Mouse (Mus musculus) hindbrain, embryonic 14.5 days (tissue): ENCODE data around the gene Arl8a. TPM values are rescaled to one million over a fixed set of nuclear protein-coding genes. Genes with fewer than 3 reads are reported as not detected.
A peak's percentile ranks its signal among the peaks of the same experiment; 100 is the strongest.

Experiments
- ATAC-seq: fragments of 200-750 bp; cut with Nextera tagmentation; 2 replicates; pipeline ENCODE4 v1.8.0; 2017; ENCODE audit warnings: moderate number of reproducible peaks, mild to moderate bottlenecking, moderate TSS enrichment, moderate library complexity; ENCODE audit not compliant: low FRiP score
- DNase-seq: peaks from one replicate; pipeline ENCODE4 v3.0.0-alpha.2; 2015; ENCODE audit warnings: low spot score
- H3K27ac ChIP-seq: fragments of 300-500 bp; sonication (generic); 2 replicates; pipeline ENCODE4 v1.5.1; 2014; ENCODE audit warnings: mild to moderate bottlenecking, moderate library complexity
- H3K27me3 ChIP-seq: fragments of 300-500 bp; sonication (generic); 2 replicates; pipeline ENCODE4 v1.6.1; 2014; ENCODE audit warnings: mild to moderate bottlenecking, low read length, mixed read lengths; ENCODE audit not compliant: control insufficient read depth, insufficient read depth
- H3K36me3 ChIP-seq: fragments of 300-500 bp; sonication (generic); replicated peaks from 2 replicates; pipeline ENCODE4 v1.6.1; 2014; ENCODE audit not compliant: control insufficient read depth, insufficient read depth
- H3K4me1 ChIP-seq: fragments of 300-500 bp; sonication (generic); replicated peaks from 2 replicates; pipeline ENCODE4 v1.6.1; 2014; ENCODE audit warnings: antibody characterized with exemption, low read length, mixed read lengths; ENCODE audit not compliant: control insufficient read depth, insufficient read depth
- H3K4me2 ChIP-seq: fragments of 300-500 bp; sonication (generic); replicated peaks from 2 replicates; pipeline ENCODE4 v1.6.1; 2014; ENCODE audit warnings: mild to moderate bottlenecking, moderate library complexity
- H3K4me3 ChIP-seq: fragments of 300-500 bp; sonication (generic); replicated peaks from 2 replicates; pipeline ENCODE4 v1.5.1; 2014; ENCODE audit warnings: mild to moderate bottlenecking, low read length
- H3K9ac ChIP-seq: fragments of 300-500 bp; sonication (generic); 2 replicates; pipeline ENCODE4 v1.6.1; 2014
- H3K9me3 ChIP-seq: fragments of 300-500 bp; sonication (generic); 2 replicates; pipeline ENCODE4 v1.6.1; 2016; ENCODE audit warnings: low read length; ENCODE audit not compliant: control insufficient read depth
- WGBS: fragments of 180-500 bp; shearing (Covaris S2); extraction: QIAGEN DNeasy Blood & Tissue Kit; methylation state at CpG from one replicate; pipeline ENCODE4 v1.1.7; 2014; 5-methylcytosine and 5-hydroxymethylcytosine counted together
- polyA plus RNA-seq: library from polyadenylated mRNA; unstranded; fragments of >200 nt; fragmentation: Nextera tagmentation; extraction: Ambion mirVana; gene quantifications from 2 replicates; pipeline ENCODE4 v1.2.1, GENCODE M21; 2014

Arl8a gene
- polyA plus RNA-seq, 1 experiment from 2014 or later = 354 TPM

DNA sequence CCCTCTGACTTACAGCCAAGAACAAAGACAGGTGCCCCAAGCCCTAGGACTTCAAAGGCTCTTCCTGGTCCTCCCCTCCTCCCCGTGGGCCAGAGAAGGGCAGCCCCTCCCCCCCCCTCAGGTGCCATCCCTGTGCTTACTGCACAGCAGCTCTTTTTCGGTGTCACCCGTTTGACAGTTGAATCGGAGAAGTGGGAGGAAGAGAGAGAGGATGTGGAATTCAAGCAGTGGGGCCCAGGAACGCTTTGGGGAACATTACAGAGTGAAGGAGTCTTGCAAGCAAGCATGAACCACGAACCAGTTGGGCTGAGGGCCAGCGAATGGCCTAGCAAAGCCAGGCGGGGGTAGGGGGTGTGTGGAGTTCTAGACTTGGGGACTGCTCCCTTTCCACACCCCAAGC lies 15.1 kb upstream of the Arl8a start:
- ATAC-seq = no peak
- WGBS = 53% methylated on average over 8 of the region's 8 CpGs

DNA sequence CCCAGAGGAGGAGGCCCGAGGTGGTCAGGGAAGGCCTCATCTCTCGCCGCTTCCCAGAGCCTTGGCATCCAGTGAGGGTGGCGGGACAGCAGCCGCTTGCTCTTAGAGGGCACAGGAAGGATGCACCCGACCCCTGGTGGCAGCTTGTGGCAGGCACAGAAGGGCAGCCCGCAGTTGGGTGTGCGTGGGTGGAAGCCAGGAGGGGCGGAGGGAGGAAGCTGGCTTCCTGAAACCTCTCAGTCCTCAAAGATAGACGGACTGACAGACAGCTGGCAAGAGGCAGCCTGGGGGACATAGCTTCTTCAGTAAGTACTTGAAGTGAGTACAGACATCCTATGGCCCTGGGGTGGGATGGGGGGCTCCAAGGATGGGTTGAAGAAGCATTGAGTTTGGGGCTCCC lies 14.2 kb upstream of the Arl8a start, which contains the start of gene Ptpn7:
Gene Ptpn7 (plus strand): TSS at position 228 of the 400 bp plus-strand sequence.
- 34% methylated on average over 10 of the region's 10 CpGs for WGBS
- Histone ChIP-seq H3K9me3 (no peaks in the 10 kb centered on the region), H3K27me3 (no peaks in the 10 kb centered on the region), H3K4me1 (no peaks in the 10 kb centered on the region), H3K9ac (no peak within 1 kb of the TSS), H3K4me2 (no peak within 1 kb of the TSS), H3K36me3 (no peaks in the 10 kb centered on the region), H3K27ac (no peak within 1 kb of the TSS), H3K4me3 (no peak within 1 kb of the TSS)
- DNase-seq (no peak), ATAC-seq (no peak)

More for the DNA sequence above, 15.1 kb upstream of the Arl8a start:
- H3K4me3 ChIP-seq = no peak overlapping the region
- no peaks in the 10 kb centered on the region for H3K9me3 ChIP-seq
- no peak overlapping the region for H3K9ac ChIP-seq
- no peaks in the 10 kb centered on the region for H3K36me3 ChIP-seq
- no peak overlapping the region for H3K4me2 ChIP-seq
- no peaks in the 10 kb centered on the region for H3K4me1 ChIP-seq
- no peak for DNase-seq
- no peaks in the 10 kb centered on the region for H3K27me3 ChIP-seq
- no peak overlapping the region for H3K27ac ChIP-seq

DNA sequence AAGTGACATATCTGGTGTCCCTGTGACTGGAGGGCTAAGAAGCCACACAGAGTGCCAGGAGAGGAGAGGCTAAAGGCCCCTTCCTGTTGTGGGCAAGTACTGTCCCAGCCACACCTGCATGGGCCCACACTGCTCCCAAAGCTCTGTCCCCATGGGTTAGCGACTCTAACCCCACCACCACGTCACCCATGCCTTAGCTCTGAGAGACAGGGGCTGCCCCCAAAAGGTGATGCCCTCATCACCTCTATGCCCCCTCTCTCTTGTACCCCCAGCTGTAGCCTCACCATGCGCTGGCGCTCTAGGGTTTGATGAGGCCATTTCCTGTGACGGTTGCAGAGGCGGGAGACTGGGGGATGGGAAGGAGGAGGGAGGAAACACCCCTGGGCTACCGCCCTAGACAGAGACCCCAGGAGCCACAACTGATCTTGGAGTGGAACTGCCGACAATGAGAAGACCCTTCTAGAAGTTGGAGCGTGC lies 13.7 kb upstream of the Arl8a start:
- H3K9ac ChIP-seq = no peak overlapping the region
- 90% methylated on average over 9 of the region's 9 CpGs for WGBS
- H3K4me3 ChIP-seq = no peak overlapping the region
- H3K27ac ChIP-seq = no peak overlapping the region
- ATAC-seq (no peak), DNase-seq (no peak)
- no peaks in the 10 kb centered on the region for H3K36me3 ChIP-seq
- no peaks in the 10 kb centered on the region for H3K27me3 ChIP-seq
- H3K4me1 ChIP-seq = no peaks in the 10 kb centered on the region
- H3K4me2 ChIP-seq = no peak overlapping the region
- H3K9me3 ChIP-seq = no peaks in the 10 kb centered on the region

DNA sequence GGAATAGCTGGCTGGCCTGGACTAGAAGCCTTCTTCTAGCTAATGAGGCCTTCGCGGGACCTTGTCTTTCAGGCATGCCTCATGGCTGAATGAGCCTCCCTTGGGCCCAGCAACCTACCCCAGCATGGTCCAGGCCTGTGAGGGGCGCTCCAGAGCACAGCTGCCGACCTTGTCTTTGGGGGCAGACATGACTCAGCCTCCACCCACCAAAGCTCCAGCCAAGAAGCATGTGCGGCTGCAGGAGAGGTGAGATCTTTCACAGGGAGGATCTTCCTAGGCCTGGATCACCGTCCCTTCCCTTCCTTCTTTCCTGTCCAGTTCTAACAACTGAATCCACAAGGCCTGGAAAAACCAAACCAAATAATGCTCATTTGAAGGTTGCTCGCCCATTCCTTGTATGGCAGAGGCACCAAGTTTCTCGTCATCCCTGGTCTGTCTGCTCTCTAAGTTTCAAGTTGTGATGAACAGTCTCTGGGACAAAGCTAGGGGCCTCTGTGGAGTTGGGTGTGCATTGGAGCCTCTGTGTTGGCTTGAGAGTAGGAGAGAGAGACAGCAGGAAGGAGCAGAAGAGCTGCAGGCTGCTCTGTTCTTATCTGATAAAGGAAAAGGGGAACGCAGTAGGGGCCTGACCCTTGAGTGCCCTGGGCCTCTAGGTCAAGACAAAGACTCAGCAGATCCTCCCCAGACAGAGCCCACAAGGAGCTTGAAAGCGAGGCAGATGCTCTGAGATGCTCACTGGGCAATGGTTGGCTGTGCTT lies 12.8 kb upstream of the Arl8a start:
- no peak overlapping the region for H3K4me2 ChIP-seq
- H3K4me3 ChIP-seq = no peak overlapping the region
- H3K27ac ChIP-seq = no peak overlapping the region
- H3K27me3 ChIP-seq = no peaks in the 10 kb centered on the region
- DNase-seq (no peak), ATAC-seq (no peak)
- H3K4me1 ChIP-seq = no peaks in the 10 kb centered on the region
- no peak overlapping the region for H3K9ac ChIP-seq
- 82% methylated on average over 10 of the region's 10 CpGs for WGBS
- H3K36me3 ChIP-seq = no peaks in the 10 kb centered on the region
- H3K9me3 ChIP-seq = no peaks in the 10 kb centered on the region

- WGBS = 89% methylated on average over 8 of the region's 8 CpGs
- Histone ChIP-seq H3K4me3 (no peak overlapping the region), H3K9ac (no peak overlapping the region)
Observed at GRCm38 (mm10) chr1:135135111-135135787, 11.4 kb upstream of the Arl8a start.

DNA sequence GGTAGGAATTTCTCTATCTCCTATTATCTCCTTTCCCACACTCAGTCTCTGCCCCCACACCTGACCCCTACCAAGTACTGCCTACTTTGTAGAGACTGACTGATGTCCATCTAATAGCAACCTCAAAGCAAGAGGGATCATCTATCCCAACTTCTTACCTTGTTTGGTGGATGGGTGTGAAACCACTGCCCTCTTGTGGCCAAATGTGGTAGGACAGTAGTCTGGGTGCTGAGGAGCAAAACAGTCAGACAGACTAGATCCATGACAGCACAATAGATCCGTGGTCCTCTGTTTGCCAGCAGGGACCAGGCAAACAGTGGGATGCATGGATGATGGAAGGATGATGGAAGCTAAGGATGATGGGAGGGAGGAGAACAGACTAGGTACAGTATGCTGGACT lies 10.1 kb upstream of the Arl8a start:
- H3K36me3 ChIP-seq = no peaks in the 10 kb centered on the region
- H3K4me2 ChIP-seq = no peak overlapping the region
- H3K4me1 ChIP-seq = no peaks in the 10 kb centered on the region
- no peaks in the 10 kb centered on the region for H3K9me3 ChIP-seq
- DNase-seq (peak; percentile 92), ATAC-seq (0 out of 2 replicates have a peak, but pooled peaks have one; percentile 52)
- no peaks in the 10 kb centered on the region for H3K27me3 ChIP-seq
- no peak overlapping the region for H3K9ac ChIP-seq
- 3% methylated on average over 1 of the region's 1 CpGs for WGBS
- no peak overlapping the region for H3K27ac ChIP-seq
- no peak overlapping the region for H3K4me3 ChIP-seq

More at GRCm38 (mm10) chr1:135135111-135135787, 11.4 kb upstream of the Arl8a start:
- no peak overlapping the region for H3K27ac ChIP-seq
- no peaks in the 10 kb centered on the region for H3K4me1 ChIP-seq
- no peak for DNase-seq
- H3K9me3 ChIP-seq = no peaks in the 10 kb centered on the region
- ATAC-seq = no peak
- no peak overlapping the region for H3K4me2 ChIP-seq
- H3K27me3 ChIP-seq = no peaks in the 10 kb centered on the region
- no peaks in the 10 kb centered on the region for H3K36me3 ChIP-seq

DNA sequence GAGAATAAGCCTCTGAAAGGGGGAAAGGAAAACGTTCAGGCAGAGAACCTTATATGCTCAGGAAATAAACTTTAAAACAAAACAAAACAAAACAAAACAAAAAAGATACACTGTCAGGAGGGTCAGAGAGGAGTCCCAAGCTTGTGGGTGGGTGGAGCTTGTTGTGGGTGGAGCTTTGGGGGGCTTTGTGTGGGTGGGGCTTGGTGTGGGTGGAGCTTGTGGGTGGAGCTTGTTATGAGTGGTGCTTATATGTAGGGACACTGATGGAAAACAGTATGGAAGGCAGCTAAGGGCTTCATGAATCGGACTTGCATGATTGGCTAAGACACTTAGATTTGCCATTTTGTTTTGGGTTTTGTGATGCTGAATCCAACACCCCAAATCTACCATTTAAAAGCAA lies 6.7 kb upstream of the Arl8a start:
- no peaks in the 10 kb centered on the region for H3K4me1 ChIP-seq
- no peaks in the 10 kb centered on the region for H3K36me3 ChIP-seq
- H3K27me3 ChIP-seq = no peaks in the 10 kb centered on the region
- H3K9me3 ChIP-seq = no peaks in the 10 kb centered on the region
- H3K9ac ChIP-seq = no peak overlapping the region
- WGBS = 75% methylated on average over 2 of the region's 2 CpGs
- H3K4me3 ChIP-seq = no peak overlapping the region
- no peak for DNase-seq
- no peak overlapping the region for H3K27ac ChIP-seq
- no peak overlapping the region for H3K4me2 ChIP-seq
- ATAC-seq = no peak

- Histone ChIP-seq H3K27ac (no peak overlapping the region), H3K36me3 (no peaks in the 10 kb centered on the region), H3K4me2 (no peak overlapping the region), H3K4me3 (no peak overlapping the region), H3K9ac (no peak overlapping the region), H3K27me3 (no peaks in the 10 kb centered on the region), H3K4me1 (peaks cover 8% of the 10 kb centered on the region), H3K9me3 (no peaks in the 10 kb centered on the region)
- no peak for ATAC-seq
- no peak for DNase-seq
- WGBS = 77% methylated on average over 2 of the region's 2 CpGs
Observed at GRCm38 (mm10) chr1:135142452-135142851, 4.2 kb upstream of the Arl8a start.

- Histone ChIP-seq H3K27ac (no peak overlapping the region), H3K9ac (no peak overlapping the region), H3K4me1 (peaks cover 18% of the 10 kb centered on the region), H3K4me3 (no peak overlapping the region), H3K9me3 (no peaks in the 10 kb centered on the region), H3K27me3 (no peaks in the 10 kb centered on the region), H3K4me2 (no peak overlapping the region), H3K36me3 (no peaks in the 10 kb centered on the region)
- 79% methylated on average over 2 of the region's 2 CpGs for WGBS
- no peak for DNase-seq
- ATAC-seq = no peak
Observed at GRCm38 (mm10) chr1:135143940-135144339, 2.7 kb upstream of the Arl8a start.
